Mouse (Mus musculus) ES-Bruce4 (cell line): Measurements from ENCODE around the gene Gm10134. TPM values are rescaled to one million over a fixed set of nuclear protein-coding genes. Genes with fewer than 3 reads are reported as not detected.

ENCODE experiments used
- H3K27ac ChIP-seq: 2 replicates; pipeline ENCODE4 v1.5.1; 2012; ENCODE audit warnings: low read length, inconsistent platforms; ENCODE audit not compliant: insufficient read depth
- H3K27me3 ChIP-seq: 2 replicates; pipeline ENCODE4 v1.6.1; 2012; ENCODE audit warnings: mild to moderate bottlenecking, low read length, inconsistent platforms; ENCODE audit not compliant: control insufficient read depth, poor library complexity, insufficient read depth, severe bottlenecking
- H3K36me3 ChIP-seq: 2 replicates; pipeline ENCODE4 v1.6.1; 2012; ENCODE audit warnings: inconsistent platforms, mild to moderate bottlenecking, low read length, moderate library complexity; ENCODE audit not compliant: control insufficient read depth, poor library complexity, insufficient read depth, severe bottlenecking
- H3K4me1 ChIP-seq: one replicate; pipeline ENCODE4 v1.8.1; 2011; ENCODE audit warnings: low read length; ENCODE audit not compliant: control insufficient read depth, insufficient read depth
- H3K4me3 ChIP-seq: 2 replicates; pipeline ENCODE4 v1.5.1; 2011; ENCODE audit warnings: low read depth, mild to moderate bottlenecking, low read length
- H3K9ac ChIP-seq: 2 replicates; pipeline ENCODE4 v1.6.1; 2012; ENCODE audit warnings: low read depth, mild to moderate bottlenecking, inconsistent platforms; ENCODE audit not compliant: poor library complexity, severe bottlenecking
- H3K9me3 ChIP-seq: replicated peaks from 2 replicates; pipeline ENCODE4 v1.6.1; 2012; ENCODE audit warnings: mild to moderate bottlenecking, low read length, inconsistent platforms; ENCODE audit not compliant: control insufficient read depth, poor library complexity, insufficient read depth, severe bottlenecking
- CTCF ChIP-seq: IDR thresholded peaks from one replicate; pipeline ENCODE4 v1.8.1; 2011; ENCODE audit warnings: low read depth, low read length
- EP300 ChIP-seq: IDR thresholded peaks from 2 replicates; pipeline ENCODE4 v1.6.1; 2011; ENCODE audit warnings: low read depth, low read length; ENCODE audit not compliant: insufficient read depth
- POLR2A ChIP-seq: IDR thresholded peaks from one replicate; pipeline ENCODE4 v1.8.1; 2011; ENCODE audit warnings: low read length; ENCODE audit not compliant: insufficient read depth
- polyA plus RNA-seq: library from polyadenylated mRNA; stranded (reverse); fragments of >200 nt; gene quantifications from 2 replicates; pipeline ENCODE4 v1.2.4, GENCODE M21; 2011; ENCODE audit warnings: low read depth; ENCODE audit not compliant: missing spikeins, insufficient read depth, insufficient read length

Gene Gm10134
- polyA plus RNA-seq, 1 experiment: 2.8 TPM

DNA sequence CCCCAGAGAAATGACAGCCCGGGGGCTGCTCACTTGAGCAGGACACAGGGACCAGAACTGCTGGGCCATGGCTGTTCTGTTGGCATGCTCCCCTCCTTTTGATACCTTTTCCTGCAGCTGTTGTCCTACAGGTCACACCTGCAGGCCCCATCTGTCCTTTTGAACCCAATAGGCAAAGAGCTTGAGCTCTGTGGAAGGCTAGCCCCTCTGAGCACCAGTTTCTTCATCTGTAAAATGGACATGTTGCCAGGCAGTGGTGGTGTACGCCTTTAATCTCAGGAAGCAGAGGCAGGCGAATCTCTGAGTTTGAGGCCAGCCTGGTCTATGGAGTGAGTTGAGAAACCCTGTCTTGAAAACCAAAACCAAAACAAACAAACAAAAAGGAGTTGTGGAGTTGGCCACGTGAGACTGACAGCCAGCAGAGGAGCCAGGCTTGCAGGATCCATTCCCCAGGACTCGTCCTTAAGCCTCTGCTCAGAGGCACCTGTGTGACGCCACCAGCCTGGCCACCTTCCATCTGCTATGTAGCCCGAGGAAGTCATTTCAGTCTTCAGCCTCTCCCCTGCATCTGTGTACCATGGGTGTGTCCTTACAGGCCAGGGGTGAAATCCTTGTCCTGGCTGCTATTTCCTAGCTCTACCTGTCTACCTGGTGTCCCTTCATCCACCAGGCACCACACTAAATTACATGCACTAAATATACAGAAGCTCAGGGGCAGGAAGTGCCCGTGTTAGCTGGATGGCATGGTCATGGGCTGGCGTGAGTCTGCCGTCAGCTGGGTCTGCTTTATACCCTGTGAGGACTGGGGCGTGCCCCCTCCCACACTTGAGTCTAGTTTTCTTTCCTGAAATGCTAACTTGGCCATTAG, 31.1 kb downstream of the Gm10134 start:
- H3K4me3 ChIP-seq: no peak overlapping the region
- no peaks in the 10 kb centered on the region for H3K36me3 ChIP-seq
- H3K9ac ChIP-seq: no peak overlapping the region
- no peak for TF ChIP-seq CTCF
- no peak for TF ChIP-seq POLR2A
- no peak for TF ChIP-seq EP300
- no peaks in the 10 kb centered on the region for H3K9me3 ChIP-seq
- H3K27me3 ChIP-seq: no peaks in the 10 kb centered on the region
- no peak overlapping the region for H3K27ac ChIP-seq
- H3K4me1 ChIP-seq: peaks cover 3% of the 10 kb centered on the region

DNA sequence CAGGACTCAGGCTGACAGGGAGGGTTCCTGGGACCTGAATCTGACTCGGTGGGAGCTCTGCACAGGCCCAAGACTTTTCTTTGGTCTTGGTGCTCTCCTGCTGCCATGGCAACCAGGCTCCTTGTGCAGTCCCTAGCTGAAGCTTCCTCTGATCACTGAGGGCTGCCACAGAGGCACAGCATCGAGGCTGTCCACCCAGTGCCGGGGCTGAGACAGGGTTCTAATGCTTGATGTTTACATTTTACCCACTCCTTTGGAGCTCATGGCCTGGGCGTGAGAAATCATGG, 31.7 kb downstream of the Gm10134 start:
- Histone ChIP-seq H3K9me3 (no peaks in the 10 kb centered on the region), H3K36me3 (no peaks in the 10 kb centered on the region), H3K27me3 (no peaks in the 10 kb centered on the region), H3K9ac (no peak overlapping the region), H3K27ac (no peak overlapping the region), H3K4me1 (peaks cover 3% of the 10 kb centered on the region), H3K4me3 (no peak overlapping the region)
- TF ChIP-seq POLR2A: no peak
- TF ChIP-seq EP300: no peak
- TF ChIP-seq CTCF: no peak

DNA sequence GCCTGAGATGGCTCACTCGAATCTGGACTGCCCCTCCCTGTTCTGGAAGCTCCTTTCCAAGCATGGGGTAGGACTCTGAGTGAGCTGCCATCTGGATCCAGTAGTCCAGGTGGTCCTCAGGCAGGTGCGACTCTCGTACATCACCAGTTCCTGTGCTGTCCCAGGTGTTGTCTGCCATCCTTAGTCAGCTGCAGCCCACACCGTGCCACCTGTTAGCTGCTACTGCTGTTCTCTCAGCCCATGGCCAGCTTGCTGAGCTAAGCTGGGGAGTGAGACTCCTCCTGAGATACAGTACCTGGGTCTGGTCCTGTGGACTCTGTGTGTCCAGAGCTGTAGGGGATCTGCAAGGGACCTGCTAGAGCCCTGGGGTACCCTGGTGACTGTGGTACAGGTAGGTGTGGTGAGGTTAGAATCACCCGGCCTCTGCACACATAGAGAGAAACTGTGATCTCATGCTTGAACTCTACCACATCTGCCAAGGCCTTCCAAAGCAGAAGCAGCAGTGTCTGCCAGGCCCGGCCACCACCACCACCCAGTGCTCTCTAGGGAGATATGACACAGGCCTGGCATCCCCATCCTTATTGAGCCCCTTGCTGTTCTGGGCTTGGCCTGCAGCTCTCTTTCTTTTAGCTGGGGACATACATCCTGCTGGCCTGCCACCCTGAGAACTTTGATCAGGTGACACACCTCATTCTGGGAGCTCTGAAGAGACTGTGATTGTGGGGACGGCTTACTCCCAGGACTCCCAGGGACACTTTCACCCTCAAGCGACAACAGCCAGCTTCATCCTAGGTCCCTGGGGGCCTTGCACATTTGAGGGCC, 32.3 kb downstream of the Gm10134 start:
- H3K9me3 ChIP-seq: no peaks in the 10 kb centered on the region
- H3K9ac ChIP-seq: no peak overlapping the region
- TF ChIP-seq CTCF: no peak
- TF ChIP-seq POLR2A: no peak
- TF ChIP-seq EP300: no peak
- no peaks in the 10 kb centered on the region for H3K27me3 ChIP-seq
- H3K27ac ChIP-seq: no peak overlapping the region
- H3K4me1 ChIP-seq: peaks cover 3% of the 10 kb centered on the region
- H3K4me3 ChIP-seq: no peak overlapping the region
- H3K36me3 ChIP-seq: no peaks in the 10 kb centered on the region

DNA sequence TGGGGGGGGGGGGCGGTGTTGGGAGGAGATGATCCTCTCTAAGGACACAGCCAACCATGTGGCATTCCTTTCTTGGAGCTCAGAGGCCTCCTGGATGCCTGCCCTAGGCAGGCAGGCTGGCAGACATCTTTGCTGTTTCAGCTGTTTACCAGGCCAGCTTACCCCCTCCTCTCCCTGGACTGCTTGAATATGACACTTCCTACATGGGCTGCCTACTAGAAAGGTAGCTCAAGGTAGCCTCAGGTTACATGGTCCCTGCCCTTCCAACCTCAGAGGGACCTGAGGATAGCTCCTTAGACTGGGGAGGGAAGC, 32.9 kb downstream of the Gm10134 start:
- Histone ChIP-seq H3K27me3 (no peaks in the 10 kb centered on the region), H3K36me3 (no peaks in the 10 kb centered on the region), H3K4me1 (peaks cover 3% of the 10 kb centered on the region), H3K9me3 (no peaks in the 10 kb centered on the region), H3K9ac (no peak overlapping the region), H3K27ac (no peak overlapping the region), H3K4me3 (no peak overlapping the region)
- TF ChIP-seq POLR2A (no peak), CTCF (no peak), EP300 (no peak)

DNA sequence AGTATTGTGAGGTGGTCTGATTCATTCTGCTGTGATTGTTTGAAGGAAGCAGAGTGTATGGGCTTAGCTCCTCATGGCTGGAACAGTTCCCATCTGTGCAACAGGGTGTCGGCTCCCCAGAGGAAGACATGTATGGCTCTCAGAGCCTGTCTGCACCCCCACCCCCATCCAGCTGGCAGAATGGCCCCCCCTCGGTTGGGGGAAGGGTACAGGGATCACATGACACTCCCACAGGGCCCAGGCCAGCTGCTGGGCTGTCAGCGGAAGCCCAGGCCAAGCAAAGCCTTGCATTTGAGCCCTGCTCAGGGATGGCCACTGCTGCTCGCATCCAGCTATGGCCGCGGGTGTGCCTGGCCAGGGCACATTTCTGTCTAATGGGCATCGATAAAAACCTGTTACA, 33.3 kb downstream of the Gm10134 start:
- Histone ChIP-seq H3K27me3 (no peaks in the 10 kb centered on the region), H3K36me3 (no peaks in the 10 kb centered on the region), H3K27ac (no peak overlapping the region), H3K9me3 (no peaks in the 10 kb centered on the region), H3K9ac (no peak overlapping the region), H3K4me3 (no peak overlapping the region), H3K4me1 (peaks cover 3% of the 10 kb centered on the region)
- TF ChIP-seq POLR2A: no peak
- no peak for TF ChIP-seq CTCF
- TF ChIP-seq EP300: no peak

DNA sequence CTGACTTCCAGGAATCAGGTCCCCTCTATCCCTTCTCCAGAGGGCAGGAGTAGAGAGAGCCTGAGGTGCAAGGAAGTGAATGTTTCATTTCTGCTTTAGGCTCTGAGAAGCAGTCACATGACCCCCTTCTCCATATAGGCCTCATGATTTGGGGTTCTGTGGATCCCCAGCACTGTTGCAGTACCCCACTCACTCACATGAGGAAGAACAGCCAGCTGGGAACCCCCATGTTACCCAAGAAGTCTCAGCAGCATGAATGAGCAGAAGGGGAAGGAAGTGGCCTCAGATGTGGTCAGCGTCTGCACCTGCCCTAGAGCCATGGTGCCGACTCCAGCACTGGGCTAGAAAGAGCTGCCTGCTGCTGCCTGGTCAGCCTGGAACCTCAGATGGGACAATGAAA, 34.1 kb downstream of the Gm10134 start:
- no peaks in the 10 kb centered on the region for H3K36me3 ChIP-seq
- no peaks in the 10 kb centered on the region for H3K27me3 ChIP-seq
- H3K9me3 ChIP-seq: no peaks in the 10 kb centered on the region
- TF ChIP-seq EP300: no peak
- TF ChIP-seq POLR2A: no peak
- TF ChIP-seq CTCF: no peak
- H3K9ac ChIP-seq: no peak overlapping the region
- no peak overlapping the region for H3K4me3 ChIP-seq
- no peak overlapping the region for H3K27ac ChIP-seq
- H3K4me1 ChIP-seq: peaks cover 3% of the 10 kb centered on the region
